Mouse (Mus musculus): ENCODE data around the gene Stk24.

GRCm38 (mm10) chr14:121369385-121369784 is 10.4 kb downstream of the Stk24 start:
- TF ChIP-seq EP300 (optimal IDR thresholded peaks at IDR 0.05) (no peak), CTCF (IDR thresholded peaks at IDR 0.05; ENCODE audit: low read depth) (no peak)

Data from stomach, postnatal 0 days (tissue).